In genomic region chr5:50032332-50032731, GRCm38 (mm10) we compare ENCODE assay signal across 9 mouse cellular contexts. TPM values are rescaled to one million over a fixed set of nuclear protein-coding genes. Genes with fewer than 3 reads are reported as not detected.
DNase-seq lines count a peak whose midpoint lies in the region; ATAC-seq lines count a peak whose summit lies in the region.
"Had no signal": no experiment of that assay in that cellular context is flagged by ENCODE, and none has a peak within 500 bp of the region (broad histone marks: within the 10 kb centered on the region; RNA-seq: fewer than 3 reads in every experiment).

No protein-coding gene starts in this region.

- H3K9ac ChIP-seq in kidney, embryonic 14.5 days (ENCODE audit: low read depth, low read length) = no peak overlapping the region
- H3K9ac ChIP-seq in intestine, embryonic 14.5 days (ENCODE audit: low read length) = no peak overlapping the region
- H3K9ac ChIP-seq: lung, embryonic 15.5 days had no signal

- H3K4me2 ChIP-seq in kidney, embryonic 14.5 days (replicated peaks; ENCODE audit: low read depth, low read length) = no peak overlapping the region
- H3K4me2 ChIP-seq in intestine, embryonic 14.5 days (ENCODE audit: low read length) = no peak overlapping the region
- H3K4me2 ChIP-seq: lung, embryonic 15.5 days had no signal

- 48% methylated on average over 5 of the region's 5 CpGs for WGBS in kidney, embryonic 14.5 days
- 62% methylated on average over 5 of the region's 5 CpGs for WGBS in intestine, embryonic 14.5 days

- DNase-seq in kidney, postnatal 10 days = no peak
- DNase-seq in 3T3-L1 (ENCODE audit: low read depth, low spot score) = peak; percentile 46
- DNase-seq in NIH3T3 (ENCODE audit: low read depth) = peak; percentile 41
- DNase-seq in intestine, embryonic 14.5 days (ENCODE audit: low spot score) = no peak
- DNase-seq in gastrocnemius, postnatal 4 days (ENCODE audit: low spot score in 2 of 2) = no peak
- no peak for DNase-seq in gastrocnemius, adult 18-20 months (ENCODE audit: low spot score)
- DNase-seq: right cerebral cortex, postnatal 14 days had no signal

- H3K4me1 ChIP-seq in kidney, embryonic 14.5 days (ENCODE audit: control insufficient read depth, insufficient read depth, low read length) = peaks cover 34% of the 10 kb centered on the region
- peaks cover 28% of the 10 kb centered on the region for H3K4me1 ChIP-seq in intestine, embryonic 14.5 days (replicated peaks; ENCODE audit: control insufficient read depth, insufficient read depth, low read length)

- no peaks in the 10 kb centered on the region for H3K9me3 ChIP-seq in kidney, embryonic 14.5 days (ENCODE audit: control insufficient read depth, low read length)
- H3K9me3 ChIP-seq in intestine, embryonic 14.5 days (ENCODE audit: control insufficient read depth, low read length) = no peaks in the 10 kb centered on the region
- H3K9me3 ChIP-seq: lung, embryonic 15.5 days had no signal

- no peak overlapping the region for H3K27ac ChIP-seq in kidney, embryonic 14.5 days (ENCODE audit: low read depth, low read length)
- H3K27ac ChIP-seq in intestine, embryonic 14.5 days (ENCODE audit: low read depth) = no peak overlapping the region
- H3K27ac ChIP-seq: lung, embryonic 15.5 days had no signal

- no peaks in the 10 kb centered on the region for H3K27me3 ChIP-seq in kidney, embryonic 14.5 days (ENCODE audit: control insufficient read depth, insufficient read depth, low read length)
- H3K27me3 ChIP-seq in intestine, embryonic 14.5 days (replicated peaks; ENCODE audit: control insufficient read depth, insufficient read depth, low read length) = no peaks in the 10 kb centered on the region
- H3K27me3 ChIP-seq: lung, embryonic 15.5 days had no signal

- peak; percentile 50 for ATAC-seq in kidney, embryonic 14.5 days (ENCODE audit: low FRiP score, low TSS enrichment)
- ATAC-seq in intestine, embryonic 14.5 days (replicated peaks; ENCODE audit: low FRiP score, low TSS enrichment, low read depth) = peak; percentile 54

- H3K36me3 ChIP-seq in kidney, embryonic 14.5 days (ENCODE audit: control insufficient read depth, insufficient read depth, low read length) = no peaks in the 10 kb centered on the region
- no peaks in the 10 kb centered on the region for H3K36me3 ChIP-seq in intestine, embryonic 14.5 days (ENCODE audit: control insufficient read depth, insufficient read depth, low read length)
- H3K36me3 ChIP-seq: lung, embryonic 15.5 days had no signal

- H3K4me3 ChIP-seq in kidney, embryonic 14.5 days (ENCODE audit: low read length) = no peak overlapping the region
- no peak overlapping the region for H3K4me3 ChIP-seq in intestine, embryonic 14.5 days (ENCODE audit: low read depth, low read length)
- H3K4me3 ChIP-seq: lung, embryonic 15.5 days had no signal

RNA-seq across cellular contexts. Expression of gene Adgra3, which starts 26.5 kb away (rescaled TPM):
- polyA plus RNA-seq in kidney, embryonic 14.5 days (2014; fragmentation: Nextera tagmentation; extraction: Ambion mirVana) = 30.6 and 64.5 TPM in 2 replicates
- polyA plus RNA-seq in intestine, embryonic 14.5 days (2014; fragmentation: Nextera tagmentation; extraction: Ambion mirVana) = 32.8 and 34.9 TPM in 2 replicates
- total RNA-seq in gastrocnemius, postnatal 4 days (2021) = 10 to 100 TPM; 47.1 to 54.2 TPM
- 10 to 100 TPM; 10.4 to 12.7 TPM for total RNA-seq in gastrocnemius, adult 18-20 months (2021)

Comparison
In these comparisons a context has a peak if more than half of its experiments do, and no peak if none do; other contexts are left out.
1. DNase-seq: peak in 3T3-L1 (single experiment) and NIH3T3 (single experiment); none in kidney, postnatal 10 days (single experiment), intestine, embryonic 14.5 days (single experiment), gastrocnemius, postnatal 4 days (0 of 2) and gastrocnemius, adult 18-20 months (single experiment).